21 mouse cellular contexts compared by ENCODE assay signal in genomic region chr6:100887012-100887411, GRCm38 (mm10). TPM values are rescaled to one million over a fixed set of nuclear protein-coding genes. Genes with fewer than 3 reads are reported as not detected.
DNase-seq lines count a peak whose midpoint lies in the region; ATAC-seq and TF ChIP-seq lines count a peak whose summit lies in the region.
"Had no signal": no experiment of that assay in that cellular context is flagged by ENCODE, and none has a peak within 500 bp of the region (broad histone marks: within the 10 kb centered on the region; RNA-seq: fewer than 3 reads in every experiment).

No protein-coding gene starts in this region.

- peak; percentile 54 for DNase-seq in kidney, adult 18-20 months
- peak; percentile 87 for DNase-seq in kidney, adult 9 months
- DNase-seq in kidney, postnatal 14 days = peak; percentile 47
- DNase-seq in cerebellum, postnatal 10 days = no peak
- DNase-seq: adrenal gland, adult 2 months; adrenal gland, postnatal 25 days; cerebellum, adult 18-20 months; cerebellum, adult 9-11 months; embryo, embryonic 11 days; gastrocnemius, postnatal 10 days; heart, adult 18-20 months; heart, postnatal 14 days had no signal

- 75% methylated on average over 9 of the region's 9 CpGs for WGBS in kidney, embryonic 14.5 days
- 87% methylated on average over 9 of the region's 9 CpGs for WGBS in intestine, postnatal 0 days

- no peak overlapping the region for H3K27ac ChIP-seq in kidney, embryonic 14.5 days (ENCODE audit: low read depth, low read length)
- H3K27ac ChIP-seq in intestine, postnatal 0 days (ENCODE audit: low read depth, low read length) = no peak overlapping the region
- H3K27ac ChIP-seq: embryonic facial prominence, embryonic 15.5 days; forebrain, embryonic 12.5 days; heart, embryonic 15.5 days; hindbrain, embryonic 13.5 days had no signal

- H3K4me2 ChIP-seq in kidney, embryonic 14.5 days (replicated peaks; ENCODE audit: low read depth, low read length) = no peak overlapping the region
- H3K4me2 ChIP-seq in intestine, postnatal 0 days (replicated peaks; ENCODE audit: low read depth) = no peak overlapping the region
- H3K4me2 ChIP-seq: embryonic facial prominence, embryonic 15.5 days; forebrain, embryonic 12.5 days; heart, embryonic 11.5 days; heart, embryonic 15.5 days; hindbrain, embryonic 13.5 days had no signal

- H3K4me1 ChIP-seq in kidney, embryonic 14.5 days (ENCODE audit: control insufficient read depth, insufficient read depth, low read length) = no peaks in the 10 kb centered on the region
- no peaks in the 10 kb centered on the region for H3K4me1 ChIP-seq in intestine, postnatal 0 days (replicated peaks; ENCODE audit: control insufficient read depth, insufficient read depth, low read length)

- no peak for ATAC-seq in kidney, embryonic 14.5 days (ENCODE audit: low FRiP score, low TSS enrichment)
- ATAC-seq in intestine, postnatal 0 days = no peak
- ATAC-seq: forebrain, embryonic 16.5 days had no signal

- H3K9ac ChIP-seq in kidney, embryonic 14.5 days (ENCODE audit: low read depth, low read length) = no peak overlapping the region
- H3K9ac ChIP-seq in intestine, postnatal 0 days (ENCODE audit: low read depth, low read length) = no peak overlapping the region
- H3K9ac ChIP-seq: embryonic facial prominence, embryonic 15.5 days; forebrain, embryonic 12.5 days; heart, embryonic 15.5 days; hindbrain, embryonic 13.5 days had no signal

- H3K27me3 ChIP-seq in kidney, embryonic 14.5 days (ENCODE audit: control insufficient read depth, insufficient read depth, low read length) = no peaks in the 10 kb centered on the region
- no peaks in the 10 kb centered on the region for H3K27me3 ChIP-seq in intestine, postnatal 0 days (replicated peaks; ENCODE audit: control insufficient read depth, insufficient read depth, low read length)
- H3K27me3 ChIP-seq: embryonic facial prominence, embryonic 15.5 days; forebrain, embryonic 12.5 days; hindbrain, embryonic 13.5 days had no signal

- H3K36me3 ChIP-seq in kidney, embryonic 14.5 days (ENCODE audit: control insufficient read depth, insufficient read depth, low read length) = no peaks in the 10 kb centered on the region
- no peaks in the 10 kb centered on the region for H3K36me3 ChIP-seq in intestine, postnatal 0 days (ENCODE audit: control insufficient read depth, insufficient read depth)
- H3K36me3 ChIP-seq: embryonic facial prominence, embryonic 15.5 days; forebrain, embryonic 12.5 days; heart, embryonic 15.5 days; hindbrain, embryonic 13.5 days had no signal

- H3K4me3 ChIP-seq in kidney, embryonic 14.5 days (ENCODE audit: low read length) = no peak overlapping the region
- no peak overlapping the region for H3K4me3 ChIP-seq in intestine, postnatal 0 days (ENCODE audit: low read depth, low read length)
- H3K4me3 ChIP-seq: embryonic facial prominence, embryonic 15.5 days; erythroblast, embryonic 14.5 days; forebrain, embryonic 12.5 days; heart, embryonic 15.5 days; hindbrain, embryonic 13.5 days had no signal

- TF ChIP-seq CTCF in intestine, postnatal 0 days (IDR thresholded peaks at IDR 0.05; ENCODE audit: low read depth) = no peak

- H3K9me3 ChIP-seq in kidney, embryonic 14.5 days (ENCODE audit: control insufficient read depth, low read length) = no peaks in the 10 kb centered on the region
- H3K9me3 ChIP-seq in intestine, postnatal 0 days (ENCODE audit: control insufficient read depth) = no peaks in the 10 kb centered on the region
- H3K9me3 ChIP-seq: embryonic facial prominence, embryonic 15.5 days; forebrain, embryonic 12.5 days; heart, embryonic 15.5 days; hindbrain, embryonic 13.5 days had no signal

RNA-seq across cellular contexts. Expression of gene Ppp4r2, which starts 53.6 kb away (rescaled TPM):
- polyA plus RNA-seq in kidney, embryonic 14.5 days (2014; fragmentation: Nextera tagmentation; extraction: Ambion mirVana) = 33.1 and 42.1 TPM in 2 replicates
- polyA plus RNA-seq in intestine, postnatal 0 days (2015; fragmentation: Nextera tagmentation; extraction: Ambion mirVana) = 8.6 and 10.0 TPM in 2 replicates

Comparison
In these comparisons a context has a peak if more than half of its experiments do, and no peak if none do; other contexts are left out.
1. DNase-seq: peak in kidney, adult 18-20 months (single experiment), kidney, adult 9 months (single experiment) and kidney, postnatal 14 days (single experiment); none in cerebellum, postnatal 10 days (0 of 2).